Mouse (Mus musculus): Measurements from ENCODE around the gene Dao.

GRCm38 (mm10) chr5:114035111-114035510 lies 31.6 kb downstream of the Dao start:
- TF ChIP-seq CTCF (IDR thresholded peaks at IDR 0.05; ENCODE audit: extremely low read depth, insufficient read length, insufficient replicate concordance, low read depth, low read length) (no peak), POLR2A (IDR thresholded peaks at IDR 0.05; ENCODE audit: low read depth, low read length) (no peak)
